Comparison of ENCODE assay signal across 17 mouse cellular contexts in the genomic region with DNA sequence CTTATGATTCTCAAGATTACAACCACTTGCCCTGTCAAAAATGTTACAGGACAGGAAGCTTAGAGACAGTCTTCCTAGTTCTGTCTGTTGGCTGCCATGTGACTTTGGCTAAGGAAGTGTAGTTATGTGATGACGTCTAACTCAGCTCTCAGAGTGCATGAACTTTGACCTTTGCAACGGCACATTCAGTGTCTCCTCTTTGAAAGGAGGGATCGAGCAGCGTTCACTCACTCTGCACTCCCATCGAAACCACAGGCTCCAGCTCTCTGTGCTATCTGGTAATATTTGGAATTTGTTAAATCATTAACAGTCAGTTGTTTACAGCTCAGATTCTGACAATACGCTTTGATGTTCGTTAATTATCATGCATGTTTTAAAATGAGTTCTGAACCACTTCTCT. TPM values are rescaled to one million over a fixed set of nuclear protein-coding genes. Genes with fewer than 3 reads are reported as not detected.
A peak's percentile ranks its signal among the peaks of the same experiment; 100 is the strongest.
DNase-seq lines count a peak whose midpoint lies in the region; ATAC-seq and TF ChIP-seq lines count a peak whose summit lies in the region.
"Had no signal": no experiment of that assay in that cellular context is flagged by ENCODE, and none has a peak within 500 bp of the region (broad histone marks: within the 10 kb centered on the region; RNA-seq: fewer than 3 reads in every experiment).

No protein-coding gene starts in this region.

- no peaks in the 10 kb centered on the region for H3K4me1 ChIP-seq in kidney, adult 2 months (ENCODE audit: control insufficient read depth, insufficient read depth, low read length)
- H3K4me1 ChIP-seq in kidney, embryonic 16.5 days (ENCODE audit: insufficient read depth, low read length): no peaks in the 10 kb centered on the region
- no peaks in the 10 kb centered on the region for H3K4me1 ChIP-seq in hindbrain, postnatal 0 days (ENCODE audit: insufficient read depth, low read length)
- H3K4me1 ChIP-seq: embryonic facial prominence, embryonic 15.5 days; hindbrain, embryonic 12.5 days; intestine, embryonic 15.5 days; lung, embryonic 15.5 days; midbrain, embryonic 15.5 days had no signal

- no peak for TF ChIP-seq CTCF in kidney, adult 2 months (conservative IDR thresholded peaks at IDR 0.05; ENCODE audit: insufficient read depth, insufficient read length, low read depth, low read length)
- no peak for TF ChIP-seq CTCF in brain, embryonic 14.5 days (IDR thresholded peaks at IDR 0.05; ENCODE audit: borderline replicate concordance, extremely low read depth, insufficient read depth, insufficient read length)
- TF ChIP-seq CTCF in hindbrain, postnatal 0 days (IDR thresholded peaks at IDR 0.05; ENCODE audit: low read depth): no peak

- H3K9ac ChIP-seq in kidney, embryonic 16.5 days (replicated peaks; ENCODE audit: low read length): no peak overlapping the region
- no peak overlapping the region for H3K9ac ChIP-seq in hindbrain, postnatal 0 days (replicated peaks; ENCODE audit: low read length)
- H3K9ac ChIP-seq: embryonic facial prominence, embryonic 15.5 days; hindbrain, embryonic 12.5 days; intestine, embryonic 15.5 days; lung, embryonic 15.5 days; midbrain, embryonic 15.5 days had no signal

- DNase-seq in kidney, adult 2 months: peak; percentile 51
- peak; percentile 64 for DNase-seq in R1 (ENCODE audit: low read depth, low spot score)
- peak; percentile 44 for DNase-seq in brain, embryonic 14.5 days (ENCODE audit: low read depth)
- peak; percentile 33 to 36 for DNase-seq in kidney, postnatal 36 days
- DNase-seq in hindbrain, postnatal 0 days (ENCODE audit: low spot score): no peak
- DNase-seq in thymus, postnatal 4 days: no peak
- DNase-seq: cerebellum, postnatal 14 days; gastrocnemius, postnatal 10 days; left cerebral cortex, postnatal 4 days; right cerebral cortex, postnatal 25 days had no signal

- no peak overlapping the region for H3K4me3 ChIP-seq in kidney, adult 2 months (ENCODE audit: insufficient read depth, low read depth, low read length)
- H3K4me3 ChIP-seq in kidney, embryonic 16.5 days (ENCODE audit: low read length): no peak overlapping the region
- H3K4me3 ChIP-seq in hindbrain, postnatal 0 days (ENCODE audit: low read length): no peak overlapping the region
- H3K4me3 ChIP-seq: embryonic facial prominence, embryonic 15.5 days; hindbrain, embryonic 12.5 days; intestine, embryonic 15.5 days; lung, embryonic 15.5 days; midbrain, embryonic 15.5 days had no signal

- no peaks in the 10 kb centered on the region for H3K36me3 ChIP-seq in kidney, adult 2 months (ENCODE audit: control insufficient read depth, insufficient read depth, low read length)
- no peaks in the 10 kb centered on the region for H3K36me3 ChIP-seq in kidney, embryonic 16.5 days (ENCODE audit: insufficient read depth, low read length)
- H3K36me3 ChIP-seq in hindbrain, postnatal 0 days (ENCODE audit: insufficient read depth, low read length): no peaks in the 10 kb centered on the region
- H3K36me3 ChIP-seq: embryonic facial prominence, embryonic 15.5 days; hindbrain, embryonic 12.5 days; intestine, embryonic 15.5 days; lung, embryonic 15.5 days; midbrain, embryonic 15.5 days had no signal

- ATAC-seq in kidney, embryonic 16.5 days (ENCODE audit: low FRiP score, low TSS enrichment): no peak
- no peak for ATAC-seq in hindbrain, postnatal 0 days
- ATAC-seq: CD4-positive, CD25-positive, alpha-beta regulatory T cell, adult 4 months; intestine, embryonic 15.5 days; midbrain, embryonic 15.5 days had no signal

- no peak for TF ChIP-seq POLR2A in kidney, adult 2 months (IDR thresholded peaks at IDR 0.05; ENCODE audit: low read depth, low read length)
- no peak for TF ChIP-seq POLR2A in brain, embryonic 14.5 days (IDR thresholded peaks at IDR 0.05; ENCODE audit: borderline replicate concordance, extremely low read depth, insufficient read depth, insufficient read length, poor library complexity, severe bottlenecking)

- H3K27me3 ChIP-seq in kidney, adult 2 months (replicated peaks; ENCODE audit: control insufficient read depth, insufficient read depth, low read length): no peaks in the 10 kb centered on the region
- H3K27me3 ChIP-seq in kidney, embryonic 16.5 days (ENCODE audit: insufficient read depth, low read length): no peaks in the 10 kb centered on the region
- no peaks in the 10 kb centered on the region for H3K27me3 ChIP-seq in hindbrain, postnatal 0 days (ENCODE audit: insufficient read depth, low read length)
- H3K27me3 ChIP-seq: embryonic facial prominence, embryonic 15.5 days; hindbrain, embryonic 12.5 days; intestine, embryonic 15.5 days; lung, embryonic 15.5 days; midbrain, embryonic 15.5 days had no signal

- no peaks in the 10 kb centered on the region for H3K9me3 ChIP-seq in kidney, embryonic 16.5 days (ENCODE audit: low read length)
- H3K9me3 ChIP-seq in hindbrain, postnatal 0 days (ENCODE audit: low read length): no peaks in the 10 kb centered on the region
- H3K9me3 ChIP-seq: embryonic facial prominence, embryonic 15.5 days; hindbrain, embryonic 12.5 days; intestine, embryonic 15.5 days; lung, embryonic 15.5 days; midbrain, embryonic 15.5 days had no signal

- 26% methylated on average over 7 of the region's 7 CpGs for WGBS in kidney, adult 2 months
- WGBS in kidney, embryonic 16.5 days: 51% methylated on average over 7 of the region's 7 CpGs
- 63% methylated on average over 7 of the region's 7 CpGs for WGBS in hindbrain, postnatal 0 days

- H3K4me2 ChIP-seq in kidney, embryonic 16.5 days (replicated peaks; ENCODE audit: low read depth, low read length): no peak overlapping the region
- no peak overlapping the region for H3K4me2 ChIP-seq in hindbrain, postnatal 0 days (ENCODE audit: low read depth, low read length)
- H3K4me2 ChIP-seq: embryonic facial prominence, embryonic 15.5 days; hindbrain, embryonic 12.5 days; intestine, embryonic 15.5 days; lung, embryonic 15.5 days; midbrain, embryonic 15.5 days had no signal

- no peak overlapping the region for H3K27ac ChIP-seq in kidney, adult 2 months (ENCODE audit: insufficient read depth, low read depth, low read length)
- H3K27ac ChIP-seq in kidney, embryonic 16.5 days (ENCODE audit: low read length): no peak overlapping the region
- no peak overlapping the region for H3K27ac ChIP-seq in hindbrain, postnatal 0 days
- H3K27ac ChIP-seq: hindbrain, embryonic 12.5 days; intestine, embryonic 15.5 days; lung, embryonic 15.5 days; midbrain, embryonic 15.5 days had no signal

RNA-seq across cellular contexts. Expression of a gene that starts 31.5 kb away (rescaled TPM):
- 35.2 and 37.8 TPM in 2 replicates for polyA plus RNA-seq in kidney, adult 2 months (2012; rRNA removed)
- 48.4 and 48.8 TPM in 2 replicates for polyA plus RNA-seq in kidney, embryonic 16.5 days (2015; fragmentation: Nextera tagmentation; extraction: Ambion mirVana)
- polyA plus RNA-seq in brain, embryonic 14.5 days (2012; rRNA removed): 4.3 and 5.0 TPM in 2 replicates
- total RNA-seq in hindbrain, postnatal 0 days (2014; rRNA removed): 2.5 and 3.4 TPM in 2 replicates
- polyA plus RNA-seq in hindbrain, postnatal 0 days (2015; fragmentation: Nextera tagmentation; extraction: Ambion mirVana): 3.5 and 4.4 TPM in 2 replicates

Comparison
In these comparisons a context has a peak if more than half of its experiments do, and no peak if none do; other contexts are left out.
1. DNase-seq: peak in kidney, adult 2 months (single experiment), R1 (single experiment), brain, embryonic 14.5 days (single experiment) and kidney, postnatal 36 days (2 of 2); none in hindbrain, postnatal 0 days (single experiment) and thymus, postnatal 4 days (single experiment).